Mouse (Mus musculus) embryonic fibroblast, embryonic 13.5 days (primary cell): ENCODE data around the gene Snrpa. TPM values are rescaled to one million over a fixed set of nuclear protein-coding genes. Genes with fewer than 3 reads are reported as not detected.

Experiments used
- H3K27ac ChIP-seq: 2 replicates; pipeline ENCODE4 v1.5.1; 2012; ENCODE audit warnings: low read length, control low read depth, inconsistent platforms; ENCODE audit not compliant: insufficient read depth
- H3K4me1 ChIP-seq: 2 replicates; pipeline ENCODE4 v1.6.1; 2011; ENCODE audit warnings: low read length; ENCODE audit not compliant: control insufficient read depth, insufficient read depth
- H3K4me3 ChIP-seq: 2 replicates; pipeline ENCODE4 v1.5.1; 2011; ENCODE audit warnings: mild to moderate bottlenecking, control low read depth, low read length; ENCODE audit not compliant: insufficient read depth
- CTCF ChIP-seq: IDR thresholded peaks from 2 replicates; pipeline ENCODE4 v1.5.1; 2011; ENCODE audit warnings: mild to moderate bottlenecking, control low read depth, low read length, moderate library complexity, borderline replicate concordance; ENCODE audit not compliant: insufficient read depth
- POLR2A ChIP-seq: IDR thresholded peaks from 2 replicates; pipeline ENCODE4 v1.6.1; 2011; ENCODE audit warnings: low read depth, mild to moderate bottlenecking, control low read depth, low read length, moderate library complexity
- polyA plus RNA-seq: library from polyadenylated mRNA; stranded (reverse); fragments of >200 nt; gene quantifications from 2 replicates; pipeline ENCODE4 v1.2.4, GENCODE M21; 2011; ENCODE audit warnings: low read depth; ENCODE audit not compliant: missing spikeins, insufficient read length

Snrpa gene
- polyA plus RNA-seq, 1 experiment, result 153 TPM

DNA sequence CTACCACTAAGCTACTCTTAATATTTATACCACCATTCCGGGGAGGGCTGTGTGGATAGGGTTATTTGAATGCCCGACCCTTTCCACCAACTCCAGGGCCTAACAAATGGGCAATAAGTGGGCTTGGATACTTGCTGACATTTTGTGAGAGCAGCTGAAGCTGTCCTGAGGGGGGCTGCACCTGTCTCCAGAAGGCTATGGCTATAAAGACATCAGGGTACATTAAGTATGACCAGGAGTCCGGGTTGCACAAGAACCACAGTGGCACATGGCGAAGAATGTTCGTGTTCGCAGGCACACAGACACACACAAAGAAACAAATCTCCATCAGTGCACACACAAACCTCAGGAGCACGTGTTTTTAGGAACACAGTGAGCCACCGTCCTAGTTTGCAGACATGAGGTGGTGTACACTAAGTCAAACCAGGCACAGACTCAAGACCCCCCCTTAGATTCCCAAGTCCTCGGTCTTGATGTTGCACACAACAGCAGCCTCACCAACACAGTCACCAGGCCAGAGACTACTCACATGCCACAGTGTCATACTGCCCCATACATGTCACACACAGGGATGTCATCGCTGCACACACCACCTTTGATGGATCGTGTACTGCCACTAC is 28.5 kb downstream of the Snrpa start:
- Histone ChIP-seq H3K27ac (peak overlapping the region; percentile 71), H3K4me3 (peak overlapping the region; percentile 66), H3K4me1 (no peaks in the 10 kb centered on the region; the same call in none of the 2 replicates)
- TF ChIP-seq POLR2A (no peak), CTCF (no peak)

DNA sequence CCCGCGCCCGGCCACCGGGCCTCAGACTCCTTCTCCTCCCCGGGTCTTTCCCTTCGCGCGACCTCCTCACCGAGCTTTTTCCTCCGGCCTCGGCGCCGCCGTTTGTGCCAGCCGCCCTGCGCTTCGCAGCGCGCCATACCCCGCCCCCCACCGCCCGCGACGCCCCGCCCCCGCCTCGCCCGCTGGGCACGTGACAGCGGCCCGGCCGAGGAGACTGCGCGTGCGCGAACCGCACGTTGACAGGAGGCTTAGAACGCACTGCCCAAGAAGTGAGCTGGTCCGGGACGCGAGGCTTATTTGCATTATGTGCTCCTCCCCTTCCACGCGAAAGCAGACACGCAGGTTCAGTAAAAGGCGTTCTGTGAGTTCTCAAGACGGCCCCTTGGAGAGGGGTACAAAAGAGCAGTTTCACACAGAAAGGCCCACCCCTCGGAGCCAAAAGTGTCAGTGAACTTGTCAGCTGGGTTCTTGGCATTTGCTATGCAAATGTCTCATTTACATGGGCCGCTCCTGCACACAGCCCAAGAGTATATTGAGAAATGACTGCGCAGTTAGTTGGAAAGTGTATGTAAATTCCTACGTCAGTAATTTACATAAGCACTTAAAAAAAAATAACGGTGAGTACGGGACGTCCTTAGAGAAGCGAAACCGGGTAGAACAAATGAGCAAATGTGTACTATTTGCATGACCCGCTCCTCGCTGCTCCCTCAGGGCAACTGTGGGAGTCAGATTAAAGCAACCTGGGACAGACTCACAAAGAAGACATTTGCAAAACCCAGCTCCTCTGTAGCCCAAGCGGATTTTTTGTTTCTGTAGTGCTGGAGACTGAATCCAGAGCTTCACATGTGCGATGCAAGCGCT is 29.2 kb downstream of the Snrpa start, which contains the start of gene Egln2:
Gene Egln2, minus strand, starts transcription at position 189 of the 861 bp plus-strand sequence.
- TF ChIP-seq CTCF (no peak), POLR2A (peak; percentile 77)
- peak within 1 kb of the TSS; percentile 92 for H3K27ac ChIP-seq
- H3K4me1 ChIP-seq, result no peaks in the 10 kb centered on the region; the same call in none of the 2 replicates
- peak within 1 kb of the TSS; percentile 89 for H3K4me3 ChIP-seq

DNA sequence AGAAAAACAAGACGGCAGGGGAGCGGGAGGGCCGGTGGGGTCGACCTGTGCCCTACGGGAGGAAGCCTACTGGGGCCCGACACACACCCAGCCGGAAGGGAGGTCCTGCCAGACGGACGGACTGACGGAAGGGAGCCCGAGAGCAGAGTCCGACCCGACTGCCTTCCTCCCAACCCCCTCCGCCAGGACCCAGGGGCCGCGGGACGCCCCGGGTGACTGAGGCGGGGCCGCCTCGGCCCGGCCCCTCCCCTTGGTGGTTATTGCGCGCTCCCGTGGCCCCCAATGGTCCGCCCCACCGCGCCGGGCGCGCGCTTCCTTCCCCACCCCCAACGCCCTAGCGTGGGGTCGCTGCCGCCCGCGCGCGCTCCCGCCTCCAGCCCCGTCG is 29.9 kb downstream of the Snrpa start:
- Histone ChIP-seq H3K4me3 (peak overlapping the region; percentile 89), H3K4me1 (no peaks in the 10 kb centered on the region; the same call in none of the 2 replicates), H3K27ac (peak overlapping the region; percentile 92)
- TF ChIP-seq CTCF (no peak), POLR2A (peak; percentile 80)

DNA sequence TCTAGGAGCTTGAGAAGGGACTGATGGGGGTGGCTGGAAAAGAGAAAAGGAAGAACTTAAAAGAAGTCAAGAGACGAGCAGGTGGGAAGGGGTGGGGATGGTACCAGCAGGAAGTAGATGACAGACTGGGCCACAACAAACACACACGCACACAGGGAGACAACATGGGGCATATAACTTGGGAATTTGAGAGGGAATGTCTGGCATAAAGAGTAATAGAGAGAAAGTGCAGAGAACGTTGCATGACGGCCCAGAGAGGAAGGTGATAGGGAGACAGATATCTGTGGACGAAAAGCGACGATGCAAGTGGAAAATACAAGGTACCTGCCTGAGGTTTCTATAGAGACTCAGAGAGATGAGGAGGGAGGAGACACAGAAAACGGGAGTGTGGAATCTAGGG is 30.4 kb downstream of the Snrpa start:
- Histone ChIP-seq H3K4me3 (peak overlapping the region; percentile 89), H3K4me1 (no peaks in the 10 kb centered on the region; the same call in none of the 2 replicates), H3K27ac (peak overlapping the region; percentile 92)
- TF ChIP-seq CTCF (no peak), POLR2A (no peak)

DNA sequence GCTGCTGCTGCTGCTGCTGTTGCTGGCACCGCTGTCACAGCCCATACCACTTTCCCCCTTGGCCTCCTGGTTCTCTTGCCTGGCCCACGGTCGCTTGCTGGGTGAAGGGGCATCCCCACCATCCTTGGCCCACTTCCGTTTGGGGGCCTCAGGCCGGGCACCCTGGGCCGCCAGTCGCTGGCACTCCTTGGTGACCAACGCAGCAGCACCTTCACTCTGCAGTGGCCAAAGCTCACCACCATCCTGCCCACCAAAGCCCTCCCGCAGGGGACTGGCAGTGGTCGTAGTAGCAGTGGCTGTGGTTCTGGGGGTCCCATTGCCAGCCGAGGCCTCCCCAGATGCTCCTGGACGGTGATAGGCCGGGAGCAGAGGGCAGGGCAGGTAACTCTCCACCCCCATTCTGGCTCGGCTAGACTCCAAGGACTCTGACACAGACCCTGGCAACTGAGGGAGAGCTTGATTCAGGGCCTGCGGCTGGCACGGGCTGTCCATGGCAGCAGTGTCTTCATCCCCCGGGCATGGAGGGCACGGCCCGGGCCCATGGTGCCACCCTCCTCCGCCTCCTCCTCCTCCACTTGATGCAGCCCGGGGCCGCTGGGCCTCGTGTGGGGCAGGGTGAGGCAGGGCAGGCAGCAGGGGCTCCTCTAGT is 30.9 kb downstream of the Snrpa start:
- TF ChIP-seq POLR2A (no peak), CTCF (no peak)
- H3K4me3 ChIP-seq, result peak overlapping the region; percentile 89
- no peaks in the 10 kb centered on the region; the same call in none of the 2 replicates for H3K4me1 ChIP-seq
- no peak overlapping the region for H3K27ac ChIP-seq

DNA sequence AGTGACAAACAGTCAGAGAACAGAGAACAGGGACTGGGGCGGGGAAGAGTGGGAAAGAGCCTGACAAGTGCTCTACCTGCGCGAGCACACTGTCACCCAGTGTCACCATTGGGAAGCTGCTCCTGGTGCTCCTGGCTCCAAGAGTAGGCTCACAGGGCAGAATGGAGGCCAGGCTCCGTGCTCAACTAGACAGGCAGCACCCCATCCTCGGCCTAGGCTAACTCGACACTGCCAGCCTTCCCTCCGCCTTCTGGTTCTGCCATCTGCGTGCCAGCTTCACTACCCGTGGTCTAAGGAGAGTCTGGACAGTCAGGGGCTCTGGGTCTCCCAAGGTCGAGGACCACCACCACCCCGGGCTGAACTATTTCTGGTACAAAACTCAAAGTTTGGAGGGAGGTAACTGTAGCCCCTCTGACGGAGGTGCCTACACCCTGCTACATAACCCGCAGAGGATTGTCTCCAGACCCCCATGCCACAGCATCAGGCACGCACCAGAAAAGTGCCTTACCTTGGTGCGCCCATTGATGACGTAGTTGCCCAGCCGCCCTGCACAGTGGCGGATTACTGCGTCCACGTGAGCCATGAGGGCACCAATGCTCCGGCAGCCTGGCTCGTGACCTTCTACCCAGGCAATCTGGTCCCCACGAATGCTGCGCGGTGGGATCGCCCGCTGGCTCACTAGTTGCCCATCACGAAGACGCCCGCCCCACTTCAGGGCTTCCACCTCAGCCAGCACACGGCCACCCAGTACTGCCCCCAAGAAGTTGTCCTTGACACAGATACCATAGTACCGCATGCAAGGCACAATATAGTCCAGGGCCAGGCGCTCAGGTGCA is 31.7 kb downstream of the Snrpa start:
- H3K4me3 ChIP-seq, result no peak overlapping the region
- no peak for TF ChIP-seq CTCF
- H3K4me1 ChIP-seq, result no peaks in the 10 kb centered on the region; the same call in none of the 2 replicates
- H3K27ac ChIP-seq, result no peak overlapping the region

DNA sequence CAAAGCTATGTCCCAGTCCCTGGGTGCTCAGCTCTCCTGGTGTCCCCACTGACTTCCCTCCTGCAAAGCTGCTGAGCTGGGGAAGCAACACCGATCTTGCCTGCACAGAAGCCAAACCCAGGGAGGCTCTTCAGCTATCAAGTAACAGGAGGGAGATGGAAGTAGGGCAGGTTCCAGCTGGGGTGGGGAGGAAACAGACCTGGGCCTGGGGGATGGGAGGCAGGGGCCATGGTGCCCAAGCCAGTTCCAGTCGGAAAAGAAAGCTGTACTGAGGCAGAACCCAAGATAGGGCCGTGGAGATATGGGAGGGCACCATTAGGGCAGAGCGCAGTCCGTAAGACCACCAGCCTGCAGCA is 32.6 kb downstream of the Snrpa start:
- no peak overlapping the region for H3K4me3 ChIP-seq
- no peaks in the 10 kb centered on the region; the same call in none of the 2 replicates for H3K4me1 ChIP-seq
- no peak for TF ChIP-seq CTCF
- TF ChIP-seq POLR2A, result no peak
- no peak overlapping the region for H3K27ac ChIP-seq

DNA sequence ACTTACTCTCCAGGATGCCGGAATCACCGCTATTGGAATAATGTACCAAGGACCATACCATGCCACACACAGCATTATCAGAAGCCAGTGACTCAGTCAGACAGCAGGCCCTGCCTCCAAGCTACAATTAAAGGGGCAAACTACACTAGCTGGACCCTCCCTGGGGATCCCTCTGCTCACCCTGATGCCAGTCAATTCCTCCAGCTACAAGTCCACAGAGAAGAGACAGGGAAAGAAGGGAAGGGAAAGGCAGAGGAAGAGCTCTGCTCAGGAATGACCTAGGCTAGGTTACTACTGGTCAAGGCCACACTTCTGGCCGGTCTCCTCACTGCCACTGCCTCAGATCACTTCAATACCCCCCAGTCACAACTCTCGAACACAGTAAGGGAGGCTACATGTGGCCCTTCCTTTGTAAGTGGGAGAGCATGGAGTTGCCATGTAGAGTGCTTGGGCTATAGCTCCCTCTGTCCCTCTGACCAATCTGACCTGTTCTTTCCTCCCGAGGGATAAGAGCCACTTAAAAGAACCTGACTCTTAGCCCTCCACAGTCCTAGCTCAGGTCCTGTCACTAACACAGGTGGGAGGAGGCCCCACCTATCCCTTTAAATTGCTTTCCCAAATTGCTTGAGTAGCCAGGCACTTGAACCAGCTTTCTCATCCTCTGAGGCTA is 33.2 kb downstream of the Snrpa start:
- TF ChIP-seq CTCF (no peak), POLR2A (no peak)
- H3K4me1 ChIP-seq, result no peaks in the 10 kb centered on the region; the same call in none of the 2 replicates
- no peak overlapping the region for H3K4me3 ChIP-seq
- H3K27ac ChIP-seq, result no peak overlapping the region
